Mouse (Mus musculus) heart, embryonic 15.5 days (tissue): Measurements from ENCODE around the gene Erp44. TPM values are rescaled to one million over a fixed set of nuclear protein-coding genes. Genes with fewer than 3 reads are reported as not detected.
A peak's percentile ranks its signal among the peaks of the same experiment; 100 is the strongest.

Experiments used
- ATAC-seq: fragments of 200-750 bp; cut with Nextera tagmentation; replicated peaks from 2 replicates; pipeline ENCODE4 v1.8.0; 2017; ENCODE audit warnings: low read depth, moderate TSS enrichment; ENCODE audit not compliant: insufficient number of reproducible peaks, insufficient read depth, low FRiP score
- H3K27ac ChIP-seq: fragments of 300-500 bp; sonication (generic); 2 replicates; pipeline ENCODE4 v1.5.1; 2015; ENCODE audit warnings: mild to moderate bottlenecking, inconsistent platforms
- H3K27me3 ChIP-seq: fragments of 300-500 bp; sonication (generic); 2 replicates; pipeline ENCODE4 v1.6.1; 2015; ENCODE audit warnings: inconsistent platforms
- H3K36me3 ChIP-seq: fragments of 300-500 bp; sonication (generic); 2 replicates; pipeline ENCODE4 v1.6.1; 2015; ENCODE audit warnings: mild to moderate bottlenecking, inconsistent platforms
- H3K4me1 ChIP-seq: fragments of 300-500 bp; sonication (generic); replicated peaks from 2 replicates; pipeline ENCODE4 v1.6.1; 2015; ENCODE audit warnings: inconsistent platforms
- H3K4me2 ChIP-seq: fragments of 300-500 bp; sonication (generic); 2 replicates; pipeline ENCODE4 v1.6.1; 2015; ENCODE audit warnings: inconsistent platforms, mild to moderate bottlenecking, moderate library complexity
- H3K4me3 ChIP-seq: fragments of 300-500 bp; sonication (generic); 2 replicates; pipeline ENCODE4 v1.5.1; 2015; ENCODE audit warnings: mild to moderate bottlenecking, inconsistent platforms
- H3K9ac ChIP-seq: fragments of 300-500 bp; sonication (generic); 2 replicates; pipeline ENCODE4 v1.6.1; 2015; ENCODE audit warnings: mild to moderate bottlenecking, inconsistent platforms
- H3K9me3 ChIP-seq: fragments of 300-500 bp; sonication (generic); replicated peaks from 2 replicates; pipeline ENCODE4 v1.6.1; 2016; ENCODE audit warnings: inconsistent platforms
- WGBS: fragments of 180-500 bp; shearing (Covaris S2); methylation state at CpG from one replicate; pipeline ENCODE4 v1.1.7; 2015; ENCODE audit warnings: mixed read lengths; 5-methylcytosine and 5-hydroxymethylcytosine counted together
- polyA plus RNA-seq: library from polyadenylated mRNA; unstranded; fragments of >200 nt; fragmentation: Nextera tagmentation; extraction: Ambion mirVana; gene quantifications from 2 replicates; pipeline ENCODE4 v1.2.1, GENCODE M21; 2015

Erp44 gene
- polyA plus RNA-seq, 1 experiment from 2014 or later, result 54.9 TPM

- Histone ChIP-seq H3K4me1 (no peaks in the 10 kb centered on the region), H3K36me3 (no peaks in the 10 kb centered on the region; the same call in 1 of the 2 replicates), H3K4me3 (no peak overlapping the region), H3K9me3 (no peaks in the 10 kb centered on the region), H3K27me3 (no peaks in the 10 kb centered on the region), H3K27ac (no peak overlapping the region), H3K4me2 (no peak overlapping the region), H3K9ac (no peak overlapping the region)
- WGBS, result 73% methylated on average over 3 of the region's 3 CpGs
- no peak for ATAC-seq
Measured at GRCm38 (mm10) chr4:48236721-48237120, 42.6 kb downstream of the Erp44 start.

GRCm38 (mm10) chr4:48226800-48227199 lies 52.6 kb downstream of the Erp44 start:
- no peaks in the 10 kb centered on the region for H3K27me3 ChIP-seq
- H3K4me1 ChIP-seq, result no peaks in the 10 kb centered on the region
- no peaks in the 10 kb centered on the region for H3K36me3 ChIP-seq
- WGBS, result 36% methylated on average over 3 of the region's 3 CpGs
- no peak for ATAC-seq
- no peak overlapping the region for H3K4me3 ChIP-seq
- H3K9me3 ChIP-seq, result no peaks in the 10 kb centered on the region
- no peak overlapping the region for H3K9ac ChIP-seq
- H3K27ac ChIP-seq, result no peak overlapping the region
- no peak overlapping the region for H3K4me2 ChIP-seq

- Histone ChIP-seq H3K27ac (no peak overlapping the region), H3K4me3 (no peak overlapping the region), H3K27me3 (no peaks in the 10 kb centered on the region), H3K4me2 (no peak overlapping the region), H3K9me3 (no peaks in the 10 kb centered on the region), H3K9ac (no peak overlapping the region), H3K36me3 (no peaks in the 10 kb centered on the region), H3K4me1 (no peaks in the 10 kb centered on the region)
- ATAC-seq, result no peak
- WGBS, result 43% methylated on average over 3 of the region's 3 CpGs
Measured at GRCm38 (mm10) chr4:48225604-48226003, 53.8 kb downstream of the Erp44 start.

DNA sequence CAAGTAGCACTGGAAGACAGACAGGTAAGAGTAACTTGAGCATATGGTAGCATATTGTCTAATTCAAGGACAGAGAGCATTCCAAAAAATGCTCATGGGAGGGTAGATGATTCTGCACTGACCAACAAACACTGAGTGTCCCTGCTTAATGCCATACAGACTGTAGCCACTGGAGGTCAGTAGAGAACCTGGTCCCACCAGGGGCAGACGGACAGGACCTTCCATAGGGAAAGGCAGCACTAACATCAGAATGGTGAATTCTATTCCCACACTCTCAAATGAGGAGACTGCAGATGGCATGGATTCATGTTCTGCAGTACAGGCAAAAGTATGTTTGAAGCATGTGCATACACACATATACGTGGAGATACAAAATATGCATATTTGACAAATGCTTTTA lies 54.2 kb downstream of the Erp44 start:
- Histone ChIP-seq H3K4me1 (no peaks in the 10 kb centered on the region), H3K9ac (no peak overlapping the region), H3K4me2 (no peak overlapping the region), H3K27ac (no peak overlapping the region), H3K4me3 (no peak overlapping the region), H3K27me3 (no peaks in the 10 kb centered on the region), H3K36me3 (no peaks in the 10 kb centered on the region), H3K9me3 (no peaks in the 10 kb centered on the region)
- ATAC-seq, result 0 out of 2 replicates have a peak, but pooled peaks have one; percentile 39
- WGBS, result 30% methylated on average over 2 of the region's 2 CpGs

DNA sequence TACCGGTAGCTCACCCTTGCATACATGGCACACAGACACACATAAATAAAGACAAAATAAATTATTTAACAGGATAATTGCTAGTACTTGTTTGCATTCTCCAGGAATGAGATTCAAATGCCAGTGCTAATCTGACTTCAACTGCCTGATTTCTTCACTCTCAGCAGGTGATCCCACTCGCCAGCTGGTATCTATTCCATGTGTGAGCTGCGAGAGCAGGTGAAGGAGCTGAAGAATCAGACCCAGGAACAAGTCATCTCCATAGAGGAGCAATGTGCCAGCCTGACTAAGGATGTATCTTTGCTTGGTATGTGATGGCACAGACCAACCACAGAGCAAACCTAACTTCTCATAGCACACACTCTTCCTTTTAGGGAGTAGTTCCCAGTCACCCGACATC lies 75.8 kb downstream of the Erp44 start:
- H3K4me3 ChIP-seq, result no peak overlapping the region
- H3K4me1 ChIP-seq, result no peaks in the 10 kb centered on the region
- peaks cover 36% of the 10 kb centered on the region for H3K36me3 ChIP-seq
- H3K9me3 ChIP-seq, result no peaks in the 10 kb centered on the region
- H3K27ac ChIP-seq, result no peak overlapping the region
- H3K27me3 ChIP-seq, result no peaks in the 10 kb centered on the region
- no peak for ATAC-seq
- H3K9ac ChIP-seq, result no peak overlapping the region
- 92% methylated on average over 4 of the region's 4 CpGs for WGBS
- H3K4me2 ChIP-seq, result no peak overlapping the region

DNA sequence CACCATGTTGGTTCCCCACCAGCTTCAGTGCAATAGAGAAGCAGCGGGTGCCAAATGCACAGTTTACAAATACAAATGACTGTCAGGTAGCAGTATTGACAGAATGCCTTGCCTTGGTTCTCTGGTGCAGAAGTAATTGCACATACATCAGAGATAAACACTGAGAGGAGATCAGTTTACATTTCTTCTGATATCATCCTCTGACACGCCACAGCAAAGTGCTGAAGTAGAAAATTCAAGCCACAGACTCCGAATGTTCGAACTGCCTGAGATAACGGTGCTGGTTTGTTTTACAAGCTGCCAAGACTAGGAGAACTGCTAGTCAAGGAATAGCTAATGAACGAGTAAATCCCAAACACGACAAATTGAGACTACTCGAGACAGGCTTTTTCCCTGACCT lies 80.9 kb downstream of the Erp44 start:
- H3K27me3 ChIP-seq, result no peaks in the 10 kb centered on the region
- no peak overlapping the region for H3K4me3 ChIP-seq
- no peak overlapping the region for H3K27ac ChIP-seq
- no peaks in the 10 kb centered on the region for H3K9me3 ChIP-seq
- ATAC-seq, result no peak
- no peak overlapping the region for H3K9ac ChIP-seq
- peaks cover 32% of the 10 kb centered on the region for H3K36me3 ChIP-seq
- WGBS, result 69% methylated on average over 8 of the region's 8 CpGs
- no peak overlapping the region for H3K4me2 ChIP-seq
- no peaks in the 10 kb centered on the region for H3K4me1 ChIP-seq

- Histone ChIP-seq H3K4me3 (no peak overlapping the region), H3K27me3 (no peaks in the 10 kb centered on the region), H3K9ac (no peak overlapping the region), H3K4me1 (no peaks in the 10 kb centered on the region), H3K27ac (no peak overlapping the region), H3K4me2 (no peak overlapping the region), H3K36me3 (peaks cover 27% of the 10 kb centered on the region), H3K9me3 (no peaks in the 10 kb centered on the region)
- no peak for ATAC-seq
- 89% methylated on average over 3 of the region's 3 CpGs for WGBS
Measured at GRCm38 (mm10) chr4:48197925-48198324, 81.4 kb downstream of the Erp44 start.

DNA sequence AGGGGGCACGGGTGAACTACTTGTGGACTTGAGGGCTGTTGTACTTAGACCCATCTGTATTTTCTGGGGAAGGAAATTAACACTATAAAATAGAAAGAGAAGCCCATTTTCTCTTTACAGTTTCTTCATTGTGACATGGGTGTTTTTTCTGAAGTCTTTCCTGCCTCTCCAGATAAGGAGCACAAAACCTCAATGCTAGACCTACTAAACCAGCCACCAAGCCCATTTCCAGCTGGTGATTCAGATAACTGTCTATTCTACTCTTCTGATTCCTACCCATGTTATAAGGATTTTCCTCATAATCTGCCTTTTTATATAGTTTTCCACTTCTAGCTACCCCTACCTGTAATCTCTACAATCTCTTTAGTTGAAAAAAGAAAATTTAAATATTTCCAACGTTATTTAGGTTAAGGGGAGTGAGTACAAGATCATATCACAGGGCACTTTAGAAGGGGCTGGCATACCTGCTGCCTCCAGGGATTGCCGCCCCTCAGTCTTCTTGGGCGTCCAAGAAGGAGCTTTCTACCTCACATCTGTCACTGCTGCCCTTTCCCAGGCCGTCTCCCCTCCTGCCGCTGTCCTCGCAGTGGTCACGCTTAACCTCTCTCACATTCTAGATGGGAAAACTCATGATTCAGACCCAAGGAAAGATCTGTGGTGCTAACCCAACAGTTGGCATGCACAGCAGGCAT lies 97.1 kb downstream of the Erp44 start:
- Histone ChIP-seq H3K27ac (no peak overlapping the region), H3K4me2 (no peak overlapping the region), H3K9ac (no peak overlapping the region), H3K36me3 (no peaks in the 10 kb centered on the region), H3K27me3 (no peaks in the 10 kb centered on the region), H3K4me1 (no peaks in the 10 kb centered on the region), H3K9me3 (no peaks in the 10 kb centered on the region), H3K4me3 (no peak overlapping the region)
- ATAC-seq, result no peak
- WGBS, result 81% methylated on average over 8 of the region's 8 CpGs

DNA sequence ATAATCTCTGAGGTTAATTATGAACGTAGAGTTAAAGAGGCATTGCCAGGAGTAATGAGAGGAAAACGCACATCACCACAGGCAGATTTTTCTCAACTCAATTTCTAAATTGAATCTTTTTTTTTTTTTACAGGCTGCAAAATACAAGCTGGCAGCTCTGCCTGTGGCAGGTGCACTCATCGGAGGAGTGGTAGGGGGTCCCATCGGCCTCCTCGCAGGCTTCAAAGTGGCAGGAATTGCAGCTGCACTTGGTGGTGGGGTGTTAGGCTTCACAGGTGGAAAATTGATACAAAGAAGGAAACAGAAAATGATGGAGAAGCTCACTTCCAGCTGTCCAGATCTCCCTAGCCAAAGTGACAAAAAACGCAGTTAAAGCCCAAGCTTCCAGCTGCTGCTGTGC lies 98.0 kb downstream of the Erp44 start:
- Histone ChIP-seq H3K4me1 (no peaks in the 10 kb centered on the region), H3K27me3 (no peaks in the 10 kb centered on the region), H3K36me3 (no peaks in the 10 kb centered on the region), H3K4me3 (no peak overlapping the region), H3K9ac (no peak overlapping the region), H3K27ac (no peak overlapping the region), H3K9me3 (no peaks in the 10 kb centered on the region), H3K4me2 (no peak overlapping the region)
- WGBS, result 87% methylated on average over 6 of the region's 6 CpGs
- ATAC-seq, result no peak

- H3K9me3 ChIP-seq, result no peaks in the 10 kb centered on the region
- ATAC-seq, result no peak
- no peak overlapping the region for H3K27ac ChIP-seq
- H3K36me3 ChIP-seq, result no peaks in the 10 kb centered on the region
- no peak overlapping the region for H3K9ac ChIP-seq
- WGBS, result 38% methylated on average over 2 of the region's 2 CpGs
- H3K4me3 ChIP-seq, result no peak overlapping the region
- H3K4me1 ChIP-seq, result no peaks in the 10 kb centered on the region
- no peak overlapping the region for H3K4me2 ChIP-seq
- no peaks in the 10 kb centered on the region for H3K27me3 ChIP-seq
Measured at GRCm38 (mm10) chr4:48180922-48181321, 98.4 kb downstream of the Erp44 start.

DNA sequence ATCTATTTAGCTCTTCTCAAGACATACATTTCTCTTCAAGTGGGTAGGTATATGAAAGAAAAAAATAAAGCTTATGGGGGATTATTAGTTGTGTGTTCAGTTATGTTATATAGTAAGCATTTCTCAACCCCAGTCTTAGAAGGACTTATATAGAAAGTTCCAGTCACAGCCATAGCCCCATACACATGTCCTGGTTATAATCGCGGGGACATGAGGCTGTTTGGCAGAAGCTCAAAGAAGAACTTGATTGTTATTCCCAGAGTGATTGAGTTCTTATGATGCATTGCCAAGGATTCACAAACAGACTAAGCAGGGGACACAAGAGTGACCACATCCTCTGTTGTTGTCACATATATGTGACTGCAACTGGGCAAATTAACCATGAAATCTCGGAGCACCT lies 103.7 kb downstream of the Erp44 start:
- no peak overlapping the region for H3K4me3 ChIP-seq
- WGBS, result 85% methylated on average over 3 of the region's 3 CpGs
- H3K27ac ChIP-seq, result no peak overlapping the region
- no peaks in the 10 kb centered on the region for H3K27me3 ChIP-seq
- no peaks in the 10 kb centered on the region for H3K9me3 ChIP-seq
- no peak overlapping the region for H3K4me2 ChIP-seq
- no peak overlapping the region for H3K9ac ChIP-seq
- no peaks in the 10 kb centered on the region for H3K36me3 ChIP-seq
- no peaks in the 10 kb centered on the region for H3K4me1 ChIP-seq
- no peak for ATAC-seq

DNA sequence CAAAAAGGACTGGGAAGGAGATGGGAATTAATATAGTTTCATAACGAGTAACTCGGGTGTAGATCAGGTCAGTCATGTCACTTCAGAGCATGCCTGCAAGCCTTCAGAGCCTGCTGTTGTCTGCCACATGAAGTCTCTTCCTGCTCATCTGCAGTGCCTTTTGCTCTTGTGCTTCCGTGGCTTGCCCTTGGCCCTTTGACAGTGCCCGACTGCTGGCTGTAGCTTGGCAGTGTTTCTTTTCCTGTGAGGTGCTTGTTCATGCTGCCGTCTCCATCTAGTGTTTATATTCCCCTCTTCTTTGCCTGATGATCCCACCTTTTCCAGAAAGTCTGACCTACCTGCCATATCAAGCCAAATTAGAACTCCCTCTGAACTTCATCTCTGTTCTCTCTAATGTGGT lies 115.5 kb downstream of the Erp44 start:
- no peak overlapping the region for H3K9ac ChIP-seq
- H3K4me1 ChIP-seq, result no peaks in the 10 kb centered on the region
- H3K4me3 ChIP-seq, result no peak overlapping the region
- no peaks in the 10 kb centered on the region for H3K27me3 ChIP-seq
- H3K9me3 ChIP-seq, result no peaks in the 10 kb centered on the region
- 77% methylated on average over 5 of the region's 5 CpGs for WGBS
- no peak overlapping the region for H3K27ac ChIP-seq
- no peak overlapping the region for H3K4me2 ChIP-seq
- no peak for ATAC-seq
- peaks cover 21% of the 10 kb centered on the region for H3K36me3 ChIP-seq
